Comparison of ENCODE assay signal across 17 mouse cellular contexts in genomic region chr7:139264337-139264736, GRCm38 (mm10). TPM values are rescaled to one million over a fixed set of nuclear protein-coding genes. Genes with fewer than 3 reads are reported as not detected.
A peak's percentile ranks its signal among the peaks of the same experiment; 100 is the strongest.
DNase-seq lines count a peak whose midpoint lies in the region; ATAC-seq and TF ChIP-seq lines count a peak whose summit lies in the region.
"Had no signal": no experiment of that assay in that cellular context is flagged by ENCODE, and none has a peak within 500 bp of the region (broad histone marks: within the 10 kb centered on the region; RNA-seq: fewer than 3 reads in every experiment).

No protein-coding gene starts in this region.

- peaks cover 41% of the 10 kb centered on the region for H3K4me1 ChIP-seq in kidney, embryonic 15.5 days
- peaks cover 0 to 5% of the 10 kb centered on the region in 2 experiments; a peak in 1 of 4 replicates for H3K4me1 ChIP-seq in ES-E14 (ENCODE audit: control insufficient read depth in 2 of 2, insufficient read depth in 2 of 2, low read length in 2 of 2, poor library complexity in 1 of 2)

- H3K27ac ChIP-seq in kidney, embryonic 15.5 days: 0 out of 2 replicates have a peak overlapping the region, but pooled peaks have one; percentile 24
- H3K27ac ChIP-seq in ES-E14 (ENCODE audit: insufficient read depth, low read depth, low read length, poor library complexity, severe bottlenecking): no peak overlapping the region
- H3K27ac ChIP-seq: hindbrain, embryonic 12.5 days; limb, embryonic 15.5 days had no signal

- H3K36me3 ChIP-seq in kidney, embryonic 15.5 days: peaks cover 18% of the 10 kb centered on the region
- peaks cover 9% of the 10 kb centered on the region; the same call in 1 of the 2 replicates for H3K36me3 ChIP-seq in ES-E14 (ENCODE audit: control insufficient read depth, insufficient read depth, low read length, poor library complexity, severe bottlenecking)

- H3K27me3 ChIP-seq in kidney, embryonic 15.5 days: no peaks in the 10 kb centered on the region
- H3K27me3 ChIP-seq: hindbrain, embryonic 12.5 days; limb, embryonic 15.5 days had no signal

- WGBS in kidney, embryonic 15.5 days: 32% methylated on average over 4 of the region's 4 CpGs

- H3K9ac ChIP-seq in kidney, embryonic 15.5 days: no peak overlapping the region
- H3K9ac ChIP-seq in ES-E14 (ENCODE audit: insufficient read depth, low read depth, low read length, poor library complexity, severe bottlenecking): no peak overlapping the region
- H3K9ac ChIP-seq: hindbrain, embryonic 12.5 days; limb, embryonic 15.5 days; liver, postnatal 0 days had no signal

- in situ Hi-C loops in ES-E14 (cut with MboI; ENCODE audit: low sequenced_read_pairs in 2 of 2, unreplicated experiment in 2 of 2): no loop called here

- H3K4me2 ChIP-seq in kidney, embryonic 15.5 days: no peak overlapping the region
- H3K4me2 ChIP-seq: hindbrain, embryonic 12.5 days; limb, embryonic 15.5 days; midbrain, embryonic 11.5 days had no signal

- intact Hi-C loops in heart, postnatal 14 days (cut with DNase I): no loop called here

- ATAC-seq in kidney, embryonic 15.5 days (replicated peaks; ENCODE audit: low FRiP score): no peak
- ATAC-seq: intestine, postnatal 0 days; liver, postnatal 0 days had no signal

- H3K4me3 ChIP-seq in kidney, embryonic 15.5 days (replicated peaks): no peak overlapping the region
- no peak overlapping the region for H3K4me3 ChIP-seq in ES-E14 (ENCODE audit: insufficient read depth in 1 of 2, low read depth in 1 of 2, low read length in 2 of 2, poor library complexity in 1 of 2, severe bottlenecking in 1 of 2)
- H3K4me3 ChIP-seq: hindbrain, embryonic 12.5 days; limb, embryonic 15.5 days had no signal

- no peaks in the 10 kb centered on the region for H3K9me3 ChIP-seq in kidney, embryonic 15.5 days (replicated peaks)
- H3K9me3 ChIP-seq in ES-E14 (ENCODE audit: control insufficient read depth, insufficient read depth, low read depth, low read length): no peaks in the 10 kb centered on the region
- H3K9me3 ChIP-seq: hindbrain, embryonic 12.5 days; limb, embryonic 15.5 days had no signal

- DNase-seq in kidney, adult 18-20 months: no peak
- DNase-seq in ES-E14 (ENCODE audit: low read depth, low spot score) (no peak), ZHBTc4 (ENCODE audit: low read depth, low spot score) (peak; percentile 17)
- DNase-seq in heart, postnatal 14 days: peak; percentile 49 to 61
- no peak for DNase-seq in urinary bladder, adult 18-20 months (ENCODE audit: low spot score in 2 of 2)
- DNase-seq in urinary bladder, postnatal 25 days (ENCODE audit: low spot score): no peak
- DNase-seq: cerebellum, postnatal 14 days; gastrocnemius, postnatal 25 days; kidney, postnatal 14 days; liver, postnatal 0 days; right cerebral cortex, adult 18-20 months had no signal

TF ChIP-seq in ES-E14, 5 proteins besides CTCF, POLR2A, EP300 and RAD21:
- TF ChIP-seq CHD2 (IDR thresholded peaks at IDR 0.05; ENCODE audit: low read depth, low read length) (no peak), ZC3H11A (IDR thresholded peaks at IDR 0.05; ENCODE audit: borderline replicate concordance, low read depth, low read length) (no peak), ZNF384 (IDR thresholded peaks at IDR 0.05; ENCODE audit: low read depth, low read length) (peak; percentile 25; the same call in 1 of the 2 replicates), HCFC1 (IDR thresholded peaks at IDR 0.05; ENCODE audit: borderline replicate concordance, insufficient read depth, low read length) (no peak)
TF ChIP-seq in ES-E14: peak in this region for 1.

RNA-seq across cellular contexts. Expression of gene Pwwp2b, which starts 16.1 kb away (rescaled TPM):
- polyA plus RNA-seq in kidney, embryonic 15.5 days (2015; fragmentation: Nextera tagmentation; extraction: Ambion mirVana): 8.1 and 8.7 TPM in 2 replicates
- 7.1 and 7.5 TPM in 2 replicates for total RNA-seq in ES-E14 (2012; rRNA removed)
- total RNA-seq in heart, postnatal 14 days (2021): 1 to 10 TPM; 8.7 to 9.8 TPM

RNA-seq across cellular contexts. Expression of gene Stk32c, which starts 51.2 kb away (rescaled TPM):
- 0.14 and 0.16 TPM in 2 replicates for polyA plus RNA-seq in kidney, embryonic 15.5 days (2015; fragmentation: Nextera tagmentation; extraction: Ambion mirVana)
- 0.53 and 0.89 TPM in 2 replicates for total RNA-seq in ES-E14 (2012; rRNA removed)
- total RNA-seq in heart, postnatal 14 days (2021): 1 to 10 TPM; 1.8 to 2.7 TPM
- total RNA-seq: neutrophil, adult 5-6 weeks had no signal
- polyA plus RNA-seq: liver, postnatal 0 days had no signal

RNA-seq across cellular contexts. Expression of gene Lrrc27, which starts 51.5 kb away (rescaled TPM):
- 2.9 and 3.0 TPM in 2 replicates for polyA plus RNA-seq in kidney, embryonic 15.5 days (2015; fragmentation: Nextera tagmentation; extraction: Ambion mirVana)
- total RNA-seq in ES-E14 (2012; rRNA removed): 6.3 and 8.2 TPM in 2 replicates
- 10 to 100 TPM; 17.6 to 20.8 TPM for total RNA-seq in heart, postnatal 14 days (2021)

Comparison
In these comparisons a context has a peak if more than half of its experiments do, and no peak if none do; other contexts are left out.
1. DNase-seq: peak in ZHBTc4 (single experiment) and heart, postnatal 14 days (2 of 2); none in kidney, adult 18-20 months (single experiment), ES-E14 (single experiment), urinary bladder, adult 18-20 months (0 of 2) and urinary bladder, postnatal 25 days (single experiment).